Mouse (Mus musculus): ENCODE results near the gene Zg16. TPM values are rescaled to one million over a fixed set of nuclear protein-coding genes. Genes with fewer than 3 reads are reported as not detected.
"Not testable (repeated sequence)": the region's sequence is repeated elsewhere in the genome, so short reads cannot be mapped to it uniquely, and the experiment has no call there.

Gene Zg16
- polyA plus RNA-seq (2016; fragmentation: Nextera tagmentation; extraction: Ambion mirVana): not detected in 2 replicates

GRCm38 (mm10) chr7:127087278-127088010 is at the start of gene Zg16:
Zg16 (minus strand) TSS chr7:127087328.
- H3K4me1 ChIP-seq (replicated peaks): peaks cover 33% of the 10 kb centered on the region
- not testable (repeated sequence) for H3K27ac ChIP-seq; H3K27me3 ChIP-seq (ENCODE audit: insufficient read depth, poor library complexity, severe bottlenecking); DNase-seq (ENCODE audit: low spot score); H3K36me3 ChIP-seq; H3K4me3 ChIP-seq; H3K9me3 ChIP-seq
- WGBS: 87% methylated on average over 6 of the region's 6 CpGs

GRCm38 (mm10) chr7:127136181-127137071 is 49.3 kb upstream of the Zg16 start:
- no peak for DNase-seq (ENCODE audit: low spot score)
- H3K9me3 ChIP-seq: no peaks in the 10 kb centered on the region
- H3K36me3 ChIP-seq: no peaks in the 10 kb centered on the region
- peaks cover 23% of the 10 kb centered on the region for H3K4me1 ChIP-seq (replicated peaks)
- H3K27me3 ChIP-seq (ENCODE audit: insufficient read depth, poor library complexity, severe bottlenecking): peaks cover 8% of the 10 kb centered on the region; the same call in 1 of the 2 replicates
- H3K4me3 ChIP-seq: no peak overlapping the region
- WGBS: 86% methylated on average over 22 of the region's 22 CpGs
- H3K27ac ChIP-seq: 0 out of 2 replicates have a peak overlapping the region, but pooled peaks have one; percentile 26

GRCm38 (mm10) chr7:127134821-127135447 is 47.8 kb upstream of the Zg16 start:
- no peaks in the 10 kb centered on the region for H3K36me3 ChIP-seq
- 86% methylated on average over 11 of the region's 11 CpGs for WGBS
- H3K27me3 ChIP-seq (ENCODE audit: insufficient read depth, poor library complexity, severe bottlenecking): peaks cover 8% of the 10 kb centered on the region; the same call in 1 of the 2 replicates

GRCm38 (mm10) chr7:127133125-127133524 is 46.0 kb upstream of the Zg16 start:
- no peak for DNase-seq (ENCODE audit: low spot score)
- no peaks in the 10 kb centered on the region for H3K36me3 ChIP-seq
- peaks cover 8% of the 10 kb centered on the region; the same call in 1 of the 2 replicates for H3K27me3 ChIP-seq (ENCODE audit: insufficient read depth, poor library complexity, severe bottlenecking)
- H3K27ac ChIP-seq: no peak overlapping the region
- H3K4me3 ChIP-seq: no peak overlapping the region
- WGBS: 58% methylated on average over 5 of the region's 5 CpGs
- no peaks in the 10 kb centered on the region for H3K9me3 ChIP-seq
- H3K4me1 ChIP-seq (replicated peaks): peaks cover 23% of the 10 kb centered on the region

More at GRCm38 (mm10) chr7:127134821-127135447, 47.8 kb upstream of the Zg16 start:
- Histone ChIP-seq H3K4me3 (no peak overlapping the region), H3K9me3 (no peaks in the 10 kb centered on the region), H3K27ac (no peak overlapping the region), H3K4me1 (replicated peaks) (peaks cover 23% of the 10 kb centered on the region)
- no peak for DNase-seq (ENCODE audit: low spot score)

GRCm38 (mm10) chr7:127129638-127130037 is 42.5 kb upstream of the Zg16 start:
- no peak overlapping the region for H3K4me3 ChIP-seq
- H3K36me3 ChIP-seq: no peaks in the 10 kb centered on the region
- no peak for DNase-seq (ENCODE audit: low spot score)
- H3K27ac ChIP-seq: no peak overlapping the region
- H3K4me1 ChIP-seq (replicated peaks): peaks cover 10% of the 10 kb centered on the region
- H3K27me3 ChIP-seq (ENCODE audit: insufficient read depth, poor library complexity, severe bottlenecking): 0 out of 2 replicates have a peak, but pooled peaks cover 3% of the 10 kb centered on the region
- H3K9me3 ChIP-seq: peaks cover under 1% of the 10 kb centered on the region; the same call in 1 of the 2 replicates
- WGBS: 26% methylated on average over 4 of the region's 4 CpGs

- DNase-seq (ENCODE audit: low spot score): peak; percentile 33
- H3K9me3 ChIP-seq: peaks cover 7% of the 10 kb centered on the region; the same call in 1 of the 2 replicates
- peaks cover 42% of the 10 kb centered on the region for H3K27me3 ChIP-seq (ENCODE audit: insufficient read depth, poor library complexity, severe bottlenecking)
- WGBS: 3% methylated on average over 7 of the region's 7 CpGs
- H3K27ac ChIP-seq: peak within 1 kb of the TSS; percentile 72
- H3K36me3 ChIP-seq: no peaks in the 10 kb centered on the region
- peaks cover 36% of the 10 kb centered on the region for H3K4me1 ChIP-seq (replicated peaks)
- peak within 1 kb of the TSS; percentile 34 for H3K4me3 ChIP-seq
Observed at GRCm38 (mm10) chr7:127121911-127122270, 34.8 kb upstream of the Zg16 start, which contains the start of gene Qprt. Qprt (minus strand) TSS chr7:127122226.

- Histone ChIP-seq H3K4me1 (replicated peaks) (peaks cover 40% of the 10 kb centered on the region), H3K27ac (peak overlapping the region; percentile 72), H3K27me3 (ENCODE audit: insufficient read depth, poor library complexity, severe bottlenecking) (peaks cover 42% of the 10 kb centered on the region), H3K36me3 (no peaks in the 10 kb centered on the region), H3K4me3 (peak overlapping the region; percentile 34), H3K9me3 (peaks cover 7% of the 10 kb centered on the region; the same call in 1 of the 2 replicates)
- WGBS: 6% methylated on average over 21 of the region's 21 CpGs
- DNase-seq (ENCODE audit: low spot score): peak; percentile 38
Observed at GRCm38 (mm10) chr7:127121061-127121910, 34.2 kb upstream of the Zg16 start.

- H3K27ac ChIP-seq: no peak overlapping the region; the same call in 1 of the 2 replicates
- no peaks in the 10 kb centered on the region for H3K9me3 ChIP-seq
- H3K36me3 ChIP-seq: no peaks in the 10 kb centered on the region
- peak; percentile 45 for DNase-seq (ENCODE audit: low spot score)
- H3K4me1 ChIP-seq (replicated peaks): peaks cover 45% of the 10 kb centered on the region
- H3K27me3 ChIP-seq (ENCODE audit: insufficient read depth, poor library complexity, severe bottlenecking): peaks cover 42% of the 10 kb centered on the region
- no peak overlapping the region for H3K4me3 ChIP-seq
- 35% methylated on average over 14 of the region's 14 CpGs for WGBS
Observed at GRCm38 (mm10) chr7:127118671-127119445, 31.7 kb upstream of the Zg16 start.

- H3K4me3 ChIP-seq: no peak overlapping the region
- no peaks in the 10 kb centered on the region for H3K36me3 ChIP-seq
- H3K4me1 ChIP-seq (replicated peaks): peaks cover 54% of the 10 kb centered on the region
- DNase-seq (ENCODE audit: low spot score): no peak
- H3K27ac ChIP-seq: 0 out of 2 replicates have a peak overlapping the region, but pooled peaks have one; percentile 24
- 47% methylated on average over 5 of the region's 5 CpGs for WGBS
- no peaks in the 10 kb centered on the region for H3K9me3 ChIP-seq
- H3K27me3 ChIP-seq (ENCODE audit: insufficient read depth, poor library complexity, severe bottlenecking): peaks cover 36% of the 10 kb centered on the region
Observed at GRCm38 (mm10) chr7:127117948-127118347, 30.8 kb upstream of the Zg16 start.

- Histone ChIP-seq H3K36me3 (no peaks in the 10 kb centered on the region), H3K9me3 (no peaks in the 10 kb centered on the region), H3K27ac (no peak overlapping the region), H3K4me1 (replicated peaks) (peaks cover 49% of the 10 kb centered on the region), H3K27me3 (ENCODE audit: insufficient read depth, poor library complexity, severe bottlenecking) (peaks cover 21% of the 10 kb centered on the region), H3K4me3 (no peak overlapping the region)
- 51% methylated on average over 11 of the region's 11 CpGs for WGBS
- DNase-seq (ENCODE audit: low spot score): no peak
Observed at GRCm38 (mm10) chr7:127116331-127116935, 29.3 kb upstream of the Zg16 start.

GRCm38 (mm10) chr7:127114920-127115319 is 27.8 kb upstream of the Zg16 start:
- no peaks in the 10 kb centered on the region for H3K9me3 ChIP-seq
- peaks cover 46% of the 10 kb centered on the region for H3K4me1 ChIP-seq (replicated peaks)
- no peak overlapping the region for H3K27ac ChIP-seq
- no peak overlapping the region for H3K4me3 ChIP-seq
- peaks cover 6% of the 10 kb centered on the region for H3K27me3 ChIP-seq (ENCODE audit: insufficient read depth, poor library complexity, severe bottlenecking)
- WGBS: 87% methylated on average over 11 of the region's 11 CpGs
- no peak for DNase-seq (ENCODE audit: low spot score)
- no peaks in the 10 kb centered on the region for H3K36me3 ChIP-seq
